Mouse (Mus musculus) gastrocnemius, adult 8-10 months (tissue): ENCODE measurements at regions not wholly inside any gene's neighbourhood (a gene's known extent, or its start where the extent isn't known, plus 50 kb on each side); places are given as distances from the start of the nearest gene placed in this dataset.

Experiments used
- DNase-seq, 2 experiments: peaks; one replicate each; pipeline ENCODE4 v3.0.0; 2022; ENCODE audit warnings: low spot score in 2 of 2

DNA sequence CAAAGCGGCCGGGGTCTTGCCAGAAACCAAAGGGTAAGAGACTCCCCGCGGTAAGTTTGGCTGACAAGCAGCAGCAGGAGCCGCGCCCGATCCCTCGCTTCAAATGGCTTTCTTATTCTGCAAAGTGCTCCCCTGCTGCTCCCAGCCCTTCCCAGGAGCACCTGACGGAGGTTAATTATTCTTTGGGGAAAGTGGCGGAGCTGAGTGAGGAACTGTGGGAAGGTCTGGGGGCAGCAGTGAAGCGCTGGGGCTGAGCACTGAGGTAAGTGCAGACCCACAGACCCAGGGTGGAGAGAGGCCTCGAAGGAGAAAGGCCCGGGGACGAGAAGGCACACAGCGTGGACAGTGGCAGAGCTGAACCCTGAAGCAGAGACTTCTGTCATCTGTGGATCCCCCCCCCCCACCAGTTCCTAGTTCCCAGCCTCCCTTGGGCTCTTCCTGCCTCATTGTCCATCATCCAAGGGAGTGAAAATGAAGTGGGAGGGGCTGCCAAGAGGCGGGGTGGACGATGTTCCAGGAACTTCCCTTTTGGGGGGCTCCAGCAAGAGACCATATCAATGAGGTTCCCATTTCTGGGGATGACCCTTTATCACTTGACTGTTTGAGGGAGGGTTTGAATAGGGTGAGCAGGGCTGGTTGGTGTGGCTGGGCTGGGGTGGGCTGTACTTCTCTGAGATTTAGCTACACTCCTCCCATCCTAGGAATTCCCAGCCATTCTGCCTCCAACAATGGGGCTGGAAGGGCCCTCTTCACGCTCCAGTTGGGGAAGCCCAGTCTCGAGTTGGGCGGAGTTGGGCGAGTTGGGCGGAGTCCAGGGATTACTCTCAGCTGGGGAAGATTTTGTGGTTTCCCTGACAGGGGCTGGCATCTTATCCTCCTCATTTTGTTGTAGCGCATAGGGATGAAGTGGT is 59.4 kb upstream of the Shb start:
- no peak for DNase-seq

- no peak for DNase-seq
These were observed 58.6 kb upstream of the Shb start for GRCm38 (mm10) chr4:45590836-45591235.

DNA sequence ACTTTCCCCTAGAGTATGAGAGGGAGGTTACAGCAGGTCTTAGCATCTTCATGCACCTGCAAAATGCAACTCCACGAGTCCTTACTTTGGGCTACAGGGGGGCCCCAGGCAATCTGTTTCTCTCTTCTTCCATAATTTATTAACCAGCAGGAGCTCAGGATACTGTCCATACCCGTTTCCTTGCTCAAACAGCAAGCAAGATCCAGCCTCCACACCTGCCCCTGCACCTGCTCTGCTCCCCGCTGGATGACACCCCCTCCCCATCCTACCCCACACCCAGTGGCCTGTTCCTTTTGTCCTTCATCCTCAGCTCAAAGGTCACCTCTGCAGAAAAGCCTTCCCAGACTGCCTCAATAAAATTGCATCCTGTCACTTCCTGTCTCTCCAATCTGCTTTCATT is 56.1 kb upstream of the Shb start:
- no peak for DNase-seq

GRCm38 (mm10) chr4:45587202-45587601 is 54.9 kb upstream of the Shb start:
- no peak for DNase-seq

GRCm38 (mm10) chr4:45586310-45586709 is 54.0 kb upstream of the Shb start:
- DNase-seq = no peak

DNA sequence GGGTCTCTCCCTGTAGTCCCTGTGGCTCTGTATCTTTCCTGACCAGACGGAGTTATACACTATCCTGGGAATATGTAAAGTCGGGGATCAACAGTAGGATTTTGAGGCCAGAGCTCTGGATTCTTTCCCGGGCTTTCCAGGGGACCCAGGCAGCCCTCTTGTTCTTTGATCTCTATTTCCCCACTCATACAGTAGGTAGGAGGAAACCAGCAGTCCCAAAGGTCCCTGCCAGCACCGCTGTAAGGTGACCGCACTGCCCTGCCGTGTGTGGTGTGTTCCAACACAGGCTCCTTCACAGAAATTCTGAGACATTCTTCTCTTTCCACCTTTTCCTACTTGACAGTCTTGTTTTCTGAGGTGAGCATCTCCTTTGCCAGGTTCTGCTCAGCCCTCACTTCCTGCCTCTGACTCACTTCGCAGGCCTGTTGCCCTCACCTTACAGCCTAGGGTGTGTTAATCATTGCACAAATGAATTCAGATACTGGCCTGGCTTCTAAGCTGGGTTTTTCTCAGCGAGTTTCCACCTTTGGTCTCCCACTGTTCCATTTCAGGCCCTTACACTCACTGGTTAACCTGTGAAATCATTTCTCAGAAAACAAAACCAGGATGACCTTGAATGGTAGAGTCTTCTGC is 53.0 kb upstream of the Shb start:
- no peak for DNase-seq

DNA sequence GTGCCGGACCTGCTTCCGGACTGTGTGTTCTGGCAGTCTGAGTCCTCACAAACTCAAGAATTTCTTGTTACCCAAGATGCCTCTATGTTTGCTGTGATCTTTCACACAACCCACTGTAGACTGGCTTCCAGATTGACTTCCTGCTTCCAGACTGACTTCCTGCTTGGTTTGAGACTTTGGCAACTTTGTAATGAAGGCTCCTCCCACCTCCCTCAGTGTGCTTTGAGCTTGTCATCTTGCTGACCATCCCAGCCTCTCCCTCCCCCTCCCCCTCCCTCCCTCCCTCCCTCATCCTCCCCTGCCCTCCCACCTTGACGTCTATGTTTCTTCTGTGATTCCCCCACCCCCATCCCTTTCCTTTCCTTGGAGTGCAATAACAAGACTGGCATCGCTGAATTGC is 51.7 kb upstream of the Shb start:
- DNase-seq = no peak

GRCm38 (mm10) chr4:45582496-45582895 is 50.2 kb upstream of the Shb start:
- DNase-seq = no peak
